Mouse (Mus musculus) embryonic facial prominence, embryonic 14.5 days (tissue): ENCODE data around the gene Negr1. TPM values are rescaled to one million over a fixed set of nuclear protein-coding genes. Genes with fewer than 3 reads are reported as not detected.

ENCODE experiments used
- ATAC-seq: fragments of 200-750 bp; cut with Nextera tagmentation; 2 replicates; pipeline ENCODE4 v1.8.0; 2017; ENCODE audit warnings: low read depth, moderate number of reproducible peaks, moderate TSS enrichment
- DNase-seq: peaks from one replicate; pipeline ENCODE4 v3.0.0-alpha.2; 2015; ENCODE audit warnings: low spot score
- H3K27ac ChIP-seq: fragments of 300-500 bp; sonication (generic); replicated peaks from 2 replicates; pipeline ENCODE4 v1.5.1; 2014; ENCODE audit warnings: low read depth, mild to moderate bottlenecking, low read length, moderate library complexity
- H3K27me3 ChIP-seq: fragments of 300-500 bp; sonication (generic); replicated peaks from 2 replicates; pipeline ENCODE4 v1.6.1; 2014; ENCODE audit warnings: low read length; ENCODE audit not compliant: control insufficient read depth, insufficient read depth
- H3K36me3 ChIP-seq: fragments of 300-500 bp; sonication (generic); 2 replicates; pipeline ENCODE4 v1.6.1; 2014; ENCODE audit warnings: low read length, mixed read lengths; ENCODE audit not compliant: control insufficient read depth, insufficient read depth
- H3K4me1 ChIP-seq: fragments of 300-500 bp; sonication (generic); 2 replicates; pipeline ENCODE4 v1.6.1; 2014; ENCODE audit warnings: antibody characterized with exemption, low read length; ENCODE audit not compliant: control insufficient read depth, insufficient read depth
- H3K4me2 ChIP-seq: fragments of 300-500 bp; sonication (generic); 2 replicates; pipeline ENCODE4 v1.6.1; 2014; ENCODE audit warnings: low read depth, mild to moderate bottlenecking, low read length, moderate library complexity, mixed read lengths
- H3K4me3 ChIP-seq: fragments of 300-500 bp; sonication (generic); 2 replicates; pipeline ENCODE4 v1.5.1; 2014; ENCODE audit warnings: low read depth, mild to moderate bottlenecking, low read length
- H3K9ac ChIP-seq: fragments of 300-500 bp; sonication (generic); 2 replicates; pipeline ENCODE4 v1.6.1; 2014; ENCODE audit warnings: low read depth, mild to moderate bottlenecking, low read length, moderate library complexity, mixed read lengths
- H3K9me3 ChIP-seq: fragments of 300-500 bp; sonication (generic); 2 replicates; pipeline ENCODE4 v1.6.1; 2016; ENCODE audit warnings: low read length; ENCODE audit not compliant: control insufficient read depth
- WGBS: fragments of 180-500 bp; shearing (Covaris S2); extraction: QIAGEN DNeasy Blood & Tissue Kit; methylation state at CpG from one replicate; pipeline ENCODE4 v1.1.7; 2014; 5-methylcytosine and 5-hydroxymethylcytosine counted together
- polyA plus RNA-seq: library from polyadenylated mRNA; unstranded; fragments of >200 nt; fragmentation: Nextera tagmentation; extraction: Ambion mirVana; gene quantifications from 2 replicates; pipeline ENCODE4 v1.2.1, GENCODE M21; 2014

Gene Negr1
- polyA plus RNA-seq, 1 experiment from 2014 or later, result 7.6 TPM

GRCm38 (mm10) chr3:157268742-157269141 is 707.1 kb downstream of the Negr1 start:
- H3K9ac ChIP-seq, result no peak overlapping the region
- H3K4me1 ChIP-seq, result no peaks in the 10 kb centered on the region
- DNase-seq (no peak), ATAC-seq (no peak)
- H3K36me3 ChIP-seq, result no peaks in the 10 kb centered on the region
- H3K27me3 ChIP-seq, result no peaks in the 10 kb centered on the region
- no peak overlapping the region for H3K4me3 ChIP-seq
- no peaks in the 10 kb centered on the region for H3K9me3 ChIP-seq
- H3K27ac ChIP-seq, result no peak overlapping the region
- H3K4me2 ChIP-seq, result no peak overlapping the region
- 65% methylated on average over 4 of the region's 4 CpGs for WGBS

- Histone ChIP-seq H3K27ac (no peak overlapping the region), H3K9ac (no peak overlapping the region), H3K36me3 (no peaks in the 10 kb centered on the region), H3K4me3 (no peak overlapping the region), H3K9me3 (no peaks in the 10 kb centered on the region), H3K4me1 (no peaks in the 10 kb centered on the region), H3K4me2 (no peak overlapping the region), H3K27me3 (no peaks in the 10 kb centered on the region)
- DNase-seq (no peak), ATAC-seq (no peak)
These were observed 710.8 kb downstream of the Negr1 start for GRCm38 (mm10) chr3:157272379-157272778.

- Histone ChIP-seq H3K36me3 (no peaks in the 10 kb centered on the region), H3K9me3 (no peaks in the 10 kb centered on the region), H3K27me3 (no peaks in the 10 kb centered on the region), H3K9ac (no peak overlapping the region), H3K27ac (no peak overlapping the region), H3K4me1 (no peaks in the 10 kb centered on the region), H3K4me2 (no peak overlapping the region), H3K4me3 (no peak overlapping the region)
- ATAC-seq, result no peak
- no peak for DNase-seq
- WGBS, result 89% methylated on average over 1 of the region's 1 CpGs
These were observed 712.5 kb downstream of the Negr1 start for GRCm38 (mm10) chr3:157274143-157274542.

GRCm38 (mm10) chr3:157279717-157280116 is 718.1 kb downstream of the Negr1 start:
- H3K36me3 ChIP-seq, result no peaks in the 10 kb centered on the region
- no peak for DNase-seq
- H3K27me3 ChIP-seq, result no peaks in the 10 kb centered on the region
- H3K9ac ChIP-seq, result no peak overlapping the region
- H3K27ac ChIP-seq, result no peak overlapping the region
- no peak overlapping the region for H3K4me2 ChIP-seq
- H3K4me1 ChIP-seq, result no peaks in the 10 kb centered on the region
- no peak overlapping the region for H3K4me3 ChIP-seq
- ATAC-seq, result no peak
- no peaks in the 10 kb centered on the region for H3K9me3 ChIP-seq

GRCm38 (mm10) chr3:157281259-157281658 is 719.7 kb downstream of the Negr1 start:
- Histone ChIP-seq H3K36me3 (no peaks in the 10 kb centered on the region), H3K4me3 (no peak overlapping the region), H3K27me3 (no peaks in the 10 kb centered on the region), H3K4me1 (no peaks in the 10 kb centered on the region), H3K9me3 (no peaks in the 10 kb centered on the region), H3K4me2 (no peak overlapping the region), H3K27ac (no peak overlapping the region), H3K9ac (no peak overlapping the region)
- no peak for DNase-seq
- ATAC-seq, result no peak

GRCm38 (mm10) chr3:157291286-157291685 is 729.7 kb downstream of the Negr1 start:
- DNase-seq (no peak), ATAC-seq (no peak)
- no peaks in the 10 kb centered on the region for H3K9me3 ChIP-seq
- WGBS, result 90% methylated on average over 1 of the region's 1 CpGs
- H3K4me2 ChIP-seq, result no peak overlapping the region
- no peak overlapping the region for H3K9ac ChIP-seq
- H3K27ac ChIP-seq, result no peak overlapping the region
- no peaks in the 10 kb centered on the region for H3K4me1 ChIP-seq
- no peaks in the 10 kb centered on the region for H3K36me3 ChIP-seq
- H3K27me3 ChIP-seq, result no peaks in the 10 kb centered on the region
- H3K4me3 ChIP-seq, result no peak overlapping the region

GRCm38 (mm10) chr3:157297216-157297615 is 735.6 kb downstream of the Negr1 start:
- Histone ChIP-seq H3K9me3 (peaks cover 9% of the 10 kb centered on the region; the same call in 1 of the 2 replicates), H3K4me3 (no peak overlapping the region), H3K4me2 (no peak overlapping the region), H3K27ac (no peak overlapping the region), H3K36me3 (no peaks in the 10 kb centered on the region), H3K4me1 (no peaks in the 10 kb centered on the region), H3K9ac (no peak overlapping the region), H3K27me3 (no peaks in the 10 kb centered on the region)
- DNase-seq, result peak; percentile 5
- WGBS, result 58% methylated on average over 4 of the region's 4 CpGs
- ATAC-seq, result peak; percentile 53; the same call in 1 of the 2 replicates

GRCm38 (mm10) chr3:157303430-157304116 is 742.0 kb downstream of the Negr1 start:
- WGBS, result 64% methylated on average over 4 of the region's 4 CpGs
- Histone ChIP-seq H3K36me3 (no peaks in the 10 kb centered on the region), H3K4me3 (no peak overlapping the region), H3K27me3 (no peaks in the 10 kb centered on the region), H3K9me3 (peaks cover 11% of the 10 kb centered on the region; the same call in 1 of the 2 replicates), H3K4me2 (no peak overlapping the region), H3K27ac (no peak overlapping the region), H3K9ac (no peak overlapping the region), H3K4me1 (no peaks in the 10 kb centered on the region)
- DNase-seq (no peak), ATAC-seq (no peak)

- H3K27ac ChIP-seq, result no peak overlapping the region
- WGBS, result 18% methylated on average over 1 of the region's 1 CpGs
- ATAC-seq, result peak; percentile 77
These were observed 759.5 kb downstream of the Negr1 start for GRCm38 (mm10) chr3:157321081-157321573.

More at GRCm38 (mm10) chr3:157321081-157321573, 759.5 kb downstream of the Negr1 start:
- H3K27me3 ChIP-seq, result no peaks in the 10 kb centered on the region
- H3K36me3 ChIP-seq, result no peaks in the 10 kb centered on the region
- H3K4me1 ChIP-seq, result no peaks in the 10 kb centered on the region
- H3K9ac ChIP-seq, result no peak overlapping the region
- no peaks in the 10 kb centered on the region for H3K9me3 ChIP-seq
- peak; percentile 73 for DNase-seq
- H3K4me2 ChIP-seq, result no peak overlapping the region
- no peak overlapping the region for H3K4me3 ChIP-seq
